In the genomic region with DNA sequence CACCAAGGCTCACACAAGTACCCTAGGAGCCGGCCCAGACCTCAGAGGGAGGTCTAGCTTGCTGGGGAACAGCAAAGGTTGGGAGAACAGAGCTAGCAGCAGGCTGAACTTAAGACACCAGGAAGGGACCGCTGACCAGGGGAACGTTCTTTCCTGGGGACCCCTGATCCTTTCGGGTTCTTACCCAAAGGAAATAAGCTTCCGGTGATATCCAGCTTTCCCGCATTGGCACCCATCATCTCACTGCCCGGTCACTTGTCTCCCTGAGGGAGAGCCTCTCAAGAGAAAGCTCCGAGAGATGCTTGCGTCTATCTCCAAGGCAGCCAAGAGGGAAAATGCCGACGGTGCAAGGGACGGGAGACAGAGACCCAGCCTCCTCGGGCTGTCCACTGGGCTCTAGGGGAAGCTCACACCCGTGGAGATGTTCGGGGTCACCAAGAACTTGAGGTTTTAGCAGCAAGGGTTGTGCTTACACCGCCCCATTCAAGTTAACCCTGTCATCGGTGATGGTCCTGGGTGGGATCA, we compare ENCODE assay signal across 9 mouse cellular contexts. TPM values are rescaled to one million over a fixed set of nuclear protein-coding genes. Genes with fewer than 3 reads are reported as not detected.
DNase-seq lines count a peak whose midpoint lies in the region; ATAC-seq and TF ChIP-seq lines count a peak whose summit lies in the region.
"Had no signal": no experiment of that assay in that cellular context is flagged by ENCODE, and none has a peak within 500 bp of the region (broad histone marks: within the 10 kb centered on the region; RNA-seq: fewer than 3 reads in every experiment).

No protein-coding gene starts in this region.

- WGBS in embryonic facial prominence, embryonic 14.5 days: 10% methylated on average over 15 of the region's 17 CpGs
- WGBS in hindbrain, embryonic 15.5 days: 4% methylated on average over 17 of the region's 17 CpGs
- WGBS in midbrain, postnatal 0 days: 6% methylated on average over 17 of the region's 17 CpGs

- H3K4me3 ChIP-seq in embryonic facial prominence, embryonic 14.5 days (ENCODE audit: low read depth, low read length): peak overlapping the region; percentile 67
- peak overlapping the region; percentile 50 for H3K4me3 ChIP-seq in hindbrain, embryonic 15.5 days
- H3K4me3 ChIP-seq in midbrain, postnatal 0 days (ENCODE audit: low read depth, low read length): peak overlapping the region; percentile 62

- H3K4me1 ChIP-seq in embryonic facial prominence, embryonic 14.5 days (ENCODE audit: control insufficient read depth, insufficient read depth, low read length): 0 out of 2 replicates have a peak, but pooled peaks cover 3% of the 10 kb centered on the region
- peaks cover 24% of the 10 kb centered on the region for H3K4me1 ChIP-seq in hindbrain, embryonic 15.5 days (replicated peaks)
- H3K4me1 ChIP-seq in midbrain, postnatal 0 days (ENCODE audit: insufficient read depth, low read length): 0 out of 2 replicates have a peak, but pooled peaks cover 3% of the 10 kb centered on the region

- peak; percentile 28 to 38 for DNase-seq in left cerebral cortex, postnatal 14 days (ENCODE audit: low spot score in 2 of 2)
- no peak for DNase-seq in left cerebral cortex, adult 9 months (ENCODE audit: low spot score in 2 of 2)
- no peak for DNase-seq in embryonic facial prominence, embryonic 14.5 days (ENCODE audit: low spot score)
- no peak for DNase-seq in midbrain, postnatal 0 days (ENCODE audit: low spot score)
- DNase-seq in urinary bladder, adult 2 months (ENCODE audit: low spot score): no peak
- no peak for DNase-seq in gastrocnemius, postnatal 25 days
- no peak for DNase-seq in spleen, postnatal 14 days (ENCODE audit: low spot score in 2 of 2)

- intact Hi-C loops in left cerebral cortex, postnatal 14 days (cut with DNase I): loop anchor here (5.0 to 10.0 kb wide), 2 partner anchors 198 to 199 kb away; partner anchors contain the start of gene Capn8

- H3K9ac ChIP-seq in embryonic facial prominence, embryonic 14.5 days (ENCODE audit: low read depth, low read length): no peak overlapping the region
- H3K9ac ChIP-seq in hindbrain, embryonic 15.5 days: peak overlapping the region; percentile 50
- peak overlapping the region; percentile 69 for H3K9ac ChIP-seq in midbrain, postnatal 0 days (replicated peaks; ENCODE audit: low read length, poor library complexity, severe bottlenecking)

- peak overlapping the region; percentile 89 for H3K4me2 ChIP-seq in embryonic facial prominence, embryonic 14.5 days (ENCODE audit: low read depth, low read length)
- H3K4me2 ChIP-seq in hindbrain, embryonic 15.5 days: peak overlapping the region; percentile 75
- H3K4me2 ChIP-seq in midbrain, postnatal 0 days (ENCODE audit: low read depth, low read length, poor library complexity, severe bottlenecking): peak overlapping the region; percentile 89

- H3K36me3 ChIP-seq in embryonic facial prominence, embryonic 14.5 days (ENCODE audit: control insufficient read depth, insufficient read depth, low read length): no peaks in the 10 kb centered on the region
- H3K36me3 ChIP-seq in hindbrain, embryonic 15.5 days: no peaks in the 10 kb centered on the region
- H3K36me3 ChIP-seq in midbrain, postnatal 0 days (ENCODE audit: insufficient read depth, low read length): no peaks in the 10 kb centered on the region

- no peak for ATAC-seq in embryonic facial prominence, embryonic 14.5 days (ENCODE audit: low read depth)
- no peak for ATAC-seq in hindbrain, embryonic 15.5 days (ENCODE audit: low FRiP score, low read depth)
- no peak for ATAC-seq in midbrain, postnatal 0 days (ENCODE audit: low FRiP score)

- H3K27ac ChIP-seq in embryonic facial prominence, embryonic 14.5 days (replicated peaks; ENCODE audit: low read depth, low read length): no peak overlapping the region
- peak overlapping the region; percentile 81 for H3K27ac ChIP-seq in hindbrain, embryonic 15.5 days (replicated peaks)
- peak overlapping the region; percentile 79 for H3K27ac ChIP-seq in midbrain, postnatal 0 days (ENCODE audit: low read depth, low read length)

- H3K27me3 ChIP-seq in embryonic facial prominence, embryonic 14.5 days (replicated peaks; ENCODE audit: control insufficient read depth, insufficient read depth, low read length): peaks cover 15% of the 10 kb centered on the region
- H3K27me3 ChIP-seq in hindbrain, embryonic 15.5 days: no peaks in the 10 kb centered on the region
- no peaks in the 10 kb centered on the region for H3K27me3 ChIP-seq in midbrain, postnatal 0 days (ENCODE audit: insufficient read depth, low read length)

- no peak for TF ChIP-seq CTCF in midbrain, postnatal 0 days (IDR thresholded peaks at IDR 0.05)

- H3K9me3 ChIP-seq in embryonic facial prominence, embryonic 14.5 days (ENCODE audit: control insufficient read depth, low read length): no peaks in the 10 kb centered on the region
- H3K9me3 ChIP-seq in hindbrain, embryonic 15.5 days: no peaks in the 10 kb centered on the region
- no peaks in the 10 kb centered on the region for H3K9me3 ChIP-seq in midbrain, postnatal 0 days (ENCODE audit: low read length)

RNA-seq across cellular contexts. Expression of gene Susd4, which starts 0.4 kb away (rescaled TPM):
- 100 to 1,000 TPM in 1 of 2 experiments, 10 to 100 TPM in 1; 99.5 to 102 TPM for total RNA-seq in left cerebral cortex, postnatal 14 days (2021)
- polyA plus RNA-seq in embryonic facial prominence, embryonic 14.5 days (2014; fragmentation: Nextera tagmentation; extraction: Ambion mirVana): 11.7 and 15.0 TPM in 2 replicates
- 66.9 and 74.6 TPM in 2 replicates for polyA plus RNA-seq in hindbrain, embryonic 15.5 days (2015; fragmentation: Nextera tagmentation; extraction: Ambion mirVana)
- 80.6 and 89.7 TPM in 2 replicates for total RNA-seq in midbrain, postnatal 0 days (2014; rRNA removed)
- polyA plus RNA-seq in midbrain, postnatal 0 days (2015; fragmentation: Nextera tagmentation; extraction: Ambion mirVana): 97.1 and 98.7 TPM in 2 replicates
- polyA plus RNA-seq in urinary bladder, adult 2 months (2012; rRNA removed): 9.2 and 9.8 TPM in 2 replicates
- under 1 TPM; 0.72 to 0.88 TPM for total RNA-seq in gastrocnemius, postnatal 25 days (2021)

RNA-seq across cellular contexts. Expression of gene Ccdc185, which starts 14.3 kb away (rescaled TPM):
- under 1 TPM; 0.18 to 0.21 TPM for total RNA-seq in left cerebral cortex, postnatal 14 days (2021)
- polyA plus RNA-seq in embryonic facial prominence, embryonic 14.5 days (2014; fragmentation: Nextera tagmentation; extraction: Ambion mirVana): not detected in 2 replicates
- polyA plus RNA-seq in hindbrain, embryonic 15.5 days (2015; fragmentation: Nextera tagmentation; extraction: Ambion mirVana): not detected in 2 replicates
- not detected in 2 replicates for total RNA-seq in midbrain, postnatal 0 days (2014; rRNA removed)
- not detected in 2 replicates for polyA plus RNA-seq in midbrain, postnatal 0 days (2015; fragmentation: Nextera tagmentation; extraction: Ambion mirVana)
- polyA plus RNA-seq in urinary bladder, adult 2 months (2012; rRNA removed): not detected in 2 replicates
- total RNA-seq in gastrocnemius, postnatal 25 days (2021): not detected
- total RNA-seq: adrenal gland, adult 18-20 months had no signal

Comparison
In these comparisons a context has a peak if more than half of its experiments do, and no peak if none do; other contexts are left out.
1. DNase-seq: peak in left cerebral cortex, postnatal 14 days (2 of 2); none in left cerebral cortex, adult 9 months (0 of 2), embryonic facial prominence, embryonic 14.5 days (single experiment), midbrain, postnatal 0 days (single experiment), urinary bladder, adult 2 months (single experiment), gastrocnemius, postnatal 25 days (single experiment) and spleen, postnatal 14 days (0 of 2).
2. Peak in every context shown above with its lines, with median percentiles within 50 percentile points of each other: H3K4me2 ChIP-seq and H3K4me3 ChIP-seq.